Mouse (Mus musculus) left cerebral cortex, postnatal 4 days (tissue): ENCODE results near the gene Bik. TPM values are rescaled to one million over a fixed set of nuclear protein-coding genes. Genes with fewer than 3 reads are reported as not detected.
A peak's percentile ranks its signal among the peaks of the same experiment; 100 is the strongest.

Source experiments
- DNase-seq: peaks from one replicate; pipeline ENCODE4 v3.0.0-alpha.2; 2022
- intact Hi-C: fragments of 180-260 bp; cut with DNase I; formaldehyde crosslinking; loops from one replicate; pipeline ENCODE4 v1.15.1; 2025
- total RNA-seq, 2 experiments: library from RNA; stranded (reverse); gene quantifications; 2 replicates each; pipeline ENCODE4 v1.2.3; 2021

Gene Bik
- total RNA-seq, 2 experiments from 2014 or later = not detected

GRCm38 (mm10) chr15:83510805-83511405 lies 15.8 kb upstream of the Bik start, which contains the start of gene Ttll1:
Gene Ttll1 (minus strand): TSS chr15:83510893.
- DNase-seq = peak; percentile 96
- intact Hi-C loops = no loop called here

GRCm38 (mm10) chr15:83512489-83513281 lies 14.0 kb upstream of the Bik start:
- intact Hi-C loops = no loop called here
- DNase-seq = no peak

GRCm38 (mm10) chr15:83515018-83515417 lies 11.6 kb upstream of the Bik start:
- no peak for DNase-seq
- intact Hi-C loops = no loop called here

- DNase-seq = peak; percentile 71
- intact Hi-C loops = no loop called here
Measured at GRCm38 (mm10) chr15:83518215-83519048, 8.2 kb upstream of the Bik start.

- intact Hi-C loops = no loop called here
- no peak for DNase-seq
Measured at GRCm38 (mm10) chr15:83520861-83521382, 5.7 kb upstream of the Bik start.

GRCm38 (mm10) chr15:83523196-83523595 lies 3.5 kb upstream of the Bik start:
- intact Hi-C loops = no loop called here
- DNase-seq = no peak

- intact Hi-C loops = no loop called here
- DNase-seq = no peak
Measured at GRCm38 (mm10) chr15:83523638-83524332, 2.9 kb upstream of the Bik start.

GRCm38 (mm10) chr15:83524333-83524729 lies 2.3 kb upstream of the Bik start:
- DNase-seq = no peak
- intact Hi-C loops = no loop called here

- no peak for DNase-seq
- intact Hi-C loops = no loop called here
Measured at GRCm38 (mm10) chr15:83527092-83527437, 403 bp downstream of the Bik start.

- intact Hi-C loops = no loop called here
- DNase-seq = no peak
Measured at GRCm38 (mm10) chr15:83527747-83528146, 1.1 kb downstream of the Bik start.

GRCm38 (mm10) chr15:83528892-83529291 lies 2.2 kb downstream of the Bik start:
- DNase-seq = no peak
- intact Hi-C loops = no loop called here

- no peak for DNase-seq
- intact Hi-C loops = no loop called here
Measured at GRCm38 (mm10) chr15:83529765-83530164, 3.1 kb downstream of the Bik start.

- intact Hi-C loops = no loop called here
- DNase-seq = no peak
Measured at GRCm38 (mm10) chr15:83530233-83530632, 3.6 kb downstream of the Bik start.

- intact Hi-C loops = no loop called here
- no peak for DNase-seq
Measured at GRCm38 (mm10) chr15:83530688-83531087, 4.0 kb downstream of the Bik start.

GRCm38 (mm10) chr15:83531961-83532469 lies 5.4 kb downstream of the Bik start:
- intact Hi-C loops = no loop called here
- DNase-seq = no peak

GRCm38 (mm10) chr15:83532606-83533005 lies 5.9 kb downstream of the Bik start:
- intact Hi-C loops = no loop called here
- no peak for DNase-seq

- intact Hi-C loops = no loop called here
- no peak for DNase-seq
Measured at GRCm38 (mm10) chr15:83534960-83535889, 8.6 kb downstream of the Bik start.

- no peak for DNase-seq
- intact Hi-C loops = no loop called here
Measured at GRCm38 (mm10) chr15:83535890-83536231, 9.2 kb downstream of the Bik start.

GRCm38 (mm10) chr15:83538855-83539254 lies 12.2 kb downstream of the Bik start:
- intact Hi-C loops = no loop called here
- DNase-seq = no peak

- intact Hi-C loops = no loop called here
Measured at GRCm38 (mm10) chr15:83539905-83540304, 13.2 kb downstream of the Bik start.

More at GRCm38 (mm10) chr15:83539905-83540304, 13.2 kb downstream of the Bik start:
- DNase-seq = no peak
